Mouse (Mus musculus) stomach, postnatal 0 days (tissue): ENCODE data around the gene Serpinb8.

Source experiments
- CTCF ChIP-seq: IDR thresholded peaks from 2 replicates; pipeline ENCODE4 v1.5.1; 2016; ENCODE audit warnings: antibody characterized with exemption, low read depth, mild to moderate bottlenecking, moderate library complexity
- EP300 ChIP-seq: optimal IDR thresholded peaks from 2 replicates; pipeline ENCODE3; 2016; ENCODE audit warnings: antibody characterized with exemption

DNA sequence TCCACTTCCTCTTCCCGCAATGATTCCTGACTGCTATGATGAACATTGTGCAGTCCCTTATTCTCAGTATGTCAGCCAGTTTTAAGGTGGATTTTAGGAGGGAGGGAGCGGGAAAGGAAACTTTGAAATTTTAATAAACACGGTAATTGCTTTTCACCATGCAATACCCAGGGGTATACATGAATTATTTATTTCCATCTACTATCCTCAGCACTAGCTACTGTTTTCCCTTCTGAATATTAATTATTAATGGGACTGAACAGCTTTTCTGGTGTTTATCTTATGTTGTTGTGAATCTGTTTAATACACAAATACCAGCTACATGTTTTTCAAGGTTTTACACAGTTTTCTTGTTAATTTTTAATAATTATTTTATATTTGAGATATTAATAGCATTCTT, 4.9 kb upstream of the Serpinb8 start:
- TF ChIP-seq CTCF (no peak), EP300 (no peak)
